Mouse (Mus musculus): ENCODE measurements around the gene Fign. TPM values are rescaled to one million over a fixed set of nuclear protein-coding genes. Genes with fewer than 3 reads are reported as not detected.

Gene Fign
- total RNA-seq (2017) = not detected in 2 replicates

DNA sequence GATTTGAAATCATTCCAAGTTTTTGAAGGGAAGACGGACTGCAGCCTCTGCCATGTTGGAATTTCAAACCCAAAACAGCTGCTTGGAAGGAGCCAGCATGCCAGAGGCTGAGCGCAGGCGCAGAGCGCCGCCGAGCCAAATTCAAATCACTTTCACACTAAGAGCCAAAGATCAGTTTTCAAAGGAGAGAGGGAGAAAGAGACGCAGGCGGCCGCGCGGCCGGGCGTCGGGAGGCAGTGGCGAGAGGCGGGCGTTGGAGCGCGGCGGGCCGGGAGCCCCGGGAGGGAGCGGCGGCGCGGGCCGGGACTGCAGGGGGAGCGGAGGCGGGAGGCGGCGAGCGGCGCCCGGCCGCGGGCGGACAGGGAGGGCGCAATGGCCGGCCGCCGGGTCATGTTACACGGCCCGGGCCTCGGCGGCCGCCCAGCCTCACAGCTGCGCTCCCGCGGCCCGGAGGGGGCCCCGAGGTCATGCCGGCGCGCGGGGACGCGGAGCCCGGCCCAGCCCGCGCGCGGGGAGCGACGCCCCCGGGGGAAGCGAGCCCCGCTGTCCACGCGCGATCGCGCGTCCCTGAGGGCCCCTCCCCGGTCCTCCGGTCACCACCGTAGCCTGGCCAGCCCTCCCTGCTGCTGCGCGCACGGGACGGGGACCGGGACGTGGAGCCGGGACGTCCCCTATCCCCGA, at the start of gene Fign:
Gene Fign (minus strand): TSS at position 102 of the 681 bp plus-strand sequence.
- ATAC-seq (replicated peaks in 1 of 2; ENCODE audit: insufficient read depth in 1 of 2, low FRiP score in 2 of 2, low TSS enrichment in 1 of 2, low read depth in 1 of 2, poor library complexity in 2 of 2, severe bottlenecking in 2 of 2) = peak; percentile 17 to 52; a peak in 3 of 4 replicates

DNA sequence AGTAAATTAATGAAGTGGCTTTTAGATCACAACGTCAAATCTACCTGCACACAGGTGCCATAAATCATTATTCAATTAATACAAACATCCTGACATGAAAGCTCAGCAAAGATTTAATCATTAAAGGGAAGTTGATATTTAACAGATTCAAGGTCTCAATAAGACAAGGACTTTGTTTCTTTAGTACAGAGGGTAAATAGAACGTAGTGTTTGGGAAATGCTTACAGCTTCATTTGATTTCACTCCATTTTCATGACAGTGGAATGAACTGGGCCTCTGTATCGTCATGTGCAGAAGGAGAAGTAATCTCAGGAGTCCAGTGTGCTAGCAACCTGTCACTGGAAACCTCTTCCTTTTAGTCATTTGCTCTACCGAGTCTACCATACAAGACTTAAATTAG, 35.8 kb upstream of the Fign start:
- no peak for ATAC-seq (replicated peaks in 1 of 2; ENCODE audit: insufficient read depth in 1 of 2, low FRiP score in 2 of 2, low TSS enrichment in 1 of 2, low read depth in 1 of 2, poor library complexity in 2 of 2, severe bottlenecking in 2 of 2)

DNA sequence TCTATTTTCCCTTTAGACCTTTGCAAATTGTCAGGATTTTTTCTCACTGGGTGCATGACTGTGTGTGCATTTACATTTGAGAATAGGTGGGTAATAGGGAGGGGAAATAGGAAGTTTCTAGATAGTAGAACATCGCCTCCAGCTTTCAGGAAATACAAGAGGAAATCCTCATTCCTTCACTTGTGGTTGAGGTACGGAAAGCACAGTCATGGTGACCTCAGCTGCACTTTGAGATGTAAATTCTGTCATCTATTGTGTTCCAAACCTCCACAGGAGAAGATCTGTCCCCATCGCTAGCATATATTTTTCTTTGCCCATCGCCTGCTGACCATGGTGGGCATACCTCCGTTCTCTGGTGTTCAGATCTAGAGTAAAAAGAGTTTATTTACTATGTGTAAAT, 22.7 kb upstream of the Fign start:
- peak; percentile 76 to 86 for ATAC-seq (replicated peaks in 1 of 2; ENCODE audit: insufficient read depth in 1 of 2, low FRiP score in 2 of 2, low TSS enrichment in 1 of 2, low read depth in 1 of 2, poor library complexity in 2 of 2, severe bottlenecking in 2 of 2)

DNA sequence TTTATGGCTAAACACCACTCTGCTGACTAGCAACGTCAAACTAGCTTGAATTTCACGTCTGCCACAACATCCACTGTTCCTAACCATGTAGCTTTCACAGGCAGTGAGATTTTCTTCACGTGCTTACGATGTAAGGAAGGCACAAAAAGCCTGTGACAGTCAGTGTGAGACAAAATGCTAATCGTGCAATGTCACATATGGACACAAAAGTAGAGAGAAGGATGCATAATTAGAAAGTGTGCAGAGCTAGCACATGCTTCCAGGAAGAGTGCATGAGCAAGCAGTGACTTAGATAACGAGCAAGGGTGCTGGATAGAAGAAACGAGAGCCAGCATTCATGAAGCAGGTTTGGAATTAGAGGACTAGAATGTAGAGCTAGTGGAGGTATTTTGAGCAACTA, 18.8 kb upstream of the Fign start:
- ATAC-seq (replicated peaks in 1 of 2; ENCODE audit: insufficient read depth in 1 of 2, low FRiP score in 2 of 2, low TSS enrichment in 1 of 2, low read depth in 1 of 2, poor library complexity in 2 of 2, severe bottlenecking in 2 of 2) = no peak

DNA sequence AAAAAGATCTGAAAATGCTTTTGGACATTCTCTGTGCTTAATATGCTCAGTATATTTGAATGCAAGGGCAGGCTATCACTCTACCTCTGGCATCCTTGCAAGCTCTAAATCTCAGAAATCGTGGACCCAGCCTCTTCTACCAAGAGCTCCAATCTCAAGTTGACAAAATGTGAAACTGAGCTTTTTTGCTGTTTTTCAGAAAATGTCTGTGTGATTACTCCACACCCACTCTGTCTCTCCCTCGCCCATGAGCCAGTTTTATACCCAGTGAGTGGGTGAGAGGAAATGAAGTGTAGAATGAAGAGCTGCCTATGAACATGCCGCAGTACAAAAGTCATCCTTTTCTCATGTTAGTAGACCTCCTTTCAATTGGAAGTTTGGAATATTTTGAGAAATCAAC, 13.3 kb upstream of the Fign start:
- no peak for ATAC-seq (replicated peaks in 1 of 2; ENCODE audit: insufficient read depth in 1 of 2, low FRiP score in 2 of 2, low TSS enrichment in 1 of 2, low read depth in 1 of 2, poor library complexity in 2 of 2, severe bottlenecking in 2 of 2)

DNA sequence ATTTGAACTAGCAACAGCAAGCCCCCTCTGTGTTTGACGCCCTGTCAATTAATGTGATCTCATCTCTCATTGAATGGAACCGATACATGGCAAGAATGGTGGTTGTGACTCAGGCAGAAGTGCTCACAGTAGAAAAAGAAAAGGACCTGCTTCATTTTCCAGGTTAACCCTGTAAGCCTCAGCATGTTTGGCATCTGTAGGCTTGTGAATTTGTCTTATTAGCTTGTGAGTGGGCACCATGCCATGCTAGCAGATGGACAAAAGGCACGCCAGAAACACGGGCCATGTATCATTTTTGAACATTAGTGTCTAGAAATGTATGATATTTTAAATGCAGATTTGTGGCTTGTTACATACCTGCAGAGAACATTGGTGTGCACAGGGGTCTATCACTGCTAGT, 12.0 kb upstream of the Fign start:
- ATAC-seq (replicated peaks in 1 of 2; ENCODE audit: insufficient read depth in 1 of 2, low FRiP score in 2 of 2, low TSS enrichment in 1 of 2, low read depth in 1 of 2, poor library complexity in 2 of 2, severe bottlenecking in 2 of 2) = no peak

DNA sequence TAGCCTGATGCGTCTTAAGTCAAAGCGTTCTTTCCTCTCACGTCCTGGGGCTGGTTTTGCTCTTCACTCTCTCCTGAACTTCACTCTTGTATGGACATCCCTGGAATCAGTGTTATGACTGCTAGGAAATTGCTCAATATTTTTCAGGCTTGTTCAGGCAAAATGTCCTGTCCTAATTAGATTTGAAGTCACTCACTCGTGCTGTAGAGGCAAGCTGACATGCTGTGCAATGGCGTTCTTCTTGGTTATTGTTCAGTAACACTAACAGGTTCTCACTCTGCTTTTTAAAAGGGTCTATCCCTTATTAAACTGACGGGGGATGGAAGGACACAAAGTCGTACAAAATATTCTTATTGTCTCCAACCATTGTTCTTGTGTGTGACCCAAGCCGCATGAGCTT, 10.2 kb upstream of the Fign start:
- no peak for ATAC-seq (replicated peaks in 1 of 2; ENCODE audit: insufficient read depth in 1 of 2, low FRiP score in 2 of 2, low TSS enrichment in 1 of 2, low read depth in 1 of 2, poor library complexity in 2 of 2, severe bottlenecking in 2 of 2)

DNA sequence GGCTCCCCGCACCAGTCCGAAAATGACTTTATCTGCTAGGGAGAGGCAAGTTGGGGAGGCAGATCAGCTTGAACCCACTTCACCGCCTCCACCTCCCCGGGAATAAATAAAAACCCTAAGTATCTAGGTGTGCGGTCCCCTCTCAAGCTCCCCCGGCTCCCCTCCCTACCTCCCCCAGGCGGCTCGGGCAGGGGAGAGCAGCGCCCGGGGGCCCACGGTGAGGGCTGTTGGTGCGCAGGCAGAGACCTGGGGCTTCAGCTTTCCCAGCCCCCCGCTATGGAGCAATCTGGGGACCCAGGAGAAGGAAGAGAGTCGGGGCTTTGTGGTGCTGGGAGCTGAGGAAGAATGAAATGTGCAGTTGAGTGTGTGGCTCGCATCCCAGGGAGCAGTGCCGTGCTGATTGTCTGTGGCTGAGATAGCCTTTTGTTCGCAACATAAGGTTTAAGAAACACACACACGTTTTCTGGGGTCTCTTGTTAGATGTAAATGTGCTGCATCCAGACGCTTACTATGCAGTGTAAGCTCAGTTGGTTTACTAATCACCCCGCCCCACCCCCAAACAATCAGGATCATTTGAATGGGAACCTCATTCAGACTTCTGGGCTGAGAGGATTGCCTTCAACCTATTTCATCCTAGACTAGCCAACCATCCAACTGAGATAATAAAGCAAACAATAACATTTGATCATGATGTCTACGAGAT, 931 bp upstream of the Fign start:
- ATAC-seq (replicated peaks in 1 of 2; ENCODE audit: insufficient read depth in 1 of 2, low FRiP score in 2 of 2, low TSS enrichment in 1 of 2, low read depth in 1 of 2, poor library complexity in 2 of 2, severe bottlenecking in 2 of 2) = peak; percentile 38 to 44; a peak in 3 of 4 replicates

DNA sequence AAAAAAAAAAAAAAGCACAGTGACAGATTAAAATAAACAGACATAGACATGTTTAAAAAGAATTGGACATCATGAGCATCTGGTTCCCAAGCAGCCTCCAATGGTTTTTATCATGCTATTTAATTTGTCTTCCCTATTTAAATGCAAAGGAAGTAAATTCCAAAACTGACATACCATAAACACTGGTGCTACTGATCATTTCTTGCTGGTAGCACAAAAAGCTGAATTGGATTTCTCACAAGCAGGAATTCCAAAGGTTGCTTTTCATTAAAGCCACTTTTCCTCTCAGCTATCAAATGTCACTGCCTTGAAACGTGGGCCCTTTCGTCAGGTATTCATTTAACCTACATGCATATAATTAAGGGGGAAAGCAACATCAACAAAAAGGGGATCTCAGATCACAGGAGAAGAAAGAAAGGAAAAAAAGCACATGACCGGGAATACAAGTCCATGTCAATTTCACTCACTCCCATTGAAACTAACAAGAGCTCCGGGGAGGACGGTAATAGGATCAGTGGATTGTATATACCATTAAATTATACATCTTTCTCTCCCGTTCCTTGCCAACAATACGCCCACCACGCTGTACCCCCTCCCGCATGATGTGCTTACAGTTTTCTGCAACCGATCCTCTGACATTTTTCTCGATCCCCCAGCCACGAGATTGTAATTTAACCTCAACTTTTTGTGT, 972 bp downstream of the Fign start:
- ATAC-seq (replicated peaks in 1 of 2; ENCODE audit: insufficient read depth in 1 of 2, low FRiP score in 2 of 2, low TSS enrichment in 1 of 2, low read depth in 1 of 2, poor library complexity in 2 of 2, severe bottlenecking in 2 of 2) = no peak

DNA sequence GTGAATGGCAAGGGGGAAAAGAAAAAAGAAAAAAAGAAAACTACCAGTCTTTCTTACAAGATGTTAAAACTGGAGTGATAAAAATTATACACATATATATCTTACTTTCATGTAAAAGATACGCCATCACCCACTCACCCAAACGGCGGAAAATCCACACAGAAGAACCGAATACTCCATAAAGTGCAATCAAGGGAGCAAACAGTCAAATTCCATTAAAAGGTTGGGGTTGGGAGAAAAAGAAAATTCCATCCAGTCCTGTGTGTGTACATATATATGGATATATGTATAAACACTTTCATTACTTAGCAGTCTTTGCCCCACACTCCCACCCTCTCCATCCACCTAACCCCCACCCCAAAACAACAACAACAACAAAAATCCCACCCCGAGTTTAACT, 1.7 kb downstream of the Fign start:
- no peak for ATAC-seq (replicated peaks in 1 of 2; ENCODE audit: insufficient read depth in 1 of 2, low FRiP score in 2 of 2, low TSS enrichment in 1 of 2, low read depth in 1 of 2, poor library complexity in 2 of 2, severe bottlenecking in 2 of 2)

DNA sequence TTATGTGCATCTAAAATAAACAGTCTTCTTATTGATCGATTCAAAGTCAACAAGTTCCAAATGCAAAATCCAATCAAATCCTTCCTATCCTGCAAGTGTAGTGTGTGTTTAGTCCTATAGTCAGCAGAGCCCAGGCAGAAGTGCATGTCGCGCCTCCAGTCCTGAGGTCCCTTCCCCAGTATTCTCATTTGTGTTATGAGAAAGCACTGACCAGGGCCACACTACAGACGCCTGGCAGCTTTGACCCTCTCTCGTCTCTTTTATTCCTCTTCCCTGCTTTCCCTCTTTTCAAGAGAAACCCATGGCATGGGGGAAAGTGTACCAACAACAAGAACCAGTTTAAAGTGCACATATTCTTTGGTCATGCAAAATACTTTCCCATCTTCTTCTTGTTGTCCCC, 2.3 kb downstream of the Fign start:
- no peak for ATAC-seq (replicated peaks in 1 of 2; ENCODE audit: insufficient read depth in 1 of 2, low FRiP score in 2 of 2, low TSS enrichment in 1 of 2, low read depth in 1 of 2, poor library complexity in 2 of 2, severe bottlenecking in 2 of 2)

DNA sequence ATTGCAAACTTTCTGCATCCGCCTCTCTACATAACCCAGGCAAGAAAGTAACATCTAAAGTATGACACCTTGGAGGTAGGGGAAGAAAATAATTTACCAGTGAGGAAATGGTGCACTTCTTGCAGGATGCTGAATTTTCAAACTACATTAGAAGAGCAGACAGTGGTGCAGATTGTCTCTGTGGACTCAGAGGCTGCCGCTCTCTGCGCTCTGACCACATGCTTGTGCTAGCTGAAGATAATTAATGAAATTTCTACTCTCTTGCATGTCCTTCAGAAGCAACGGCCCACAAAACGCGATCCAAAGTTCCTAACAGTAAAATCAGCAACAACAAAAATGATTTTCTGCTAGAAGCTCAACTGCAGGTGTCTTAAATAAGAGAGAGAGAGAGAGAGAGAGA, 4.8 kb downstream of the Fign start:
- no peak for ATAC-seq (replicated peaks in 1 of 2; ENCODE audit: insufficient read depth in 1 of 2, low FRiP score in 2 of 2, low TSS enrichment in 1 of 2, low read depth in 1 of 2, poor library complexity in 2 of 2, severe bottlenecking in 2 of 2)

DNA sequence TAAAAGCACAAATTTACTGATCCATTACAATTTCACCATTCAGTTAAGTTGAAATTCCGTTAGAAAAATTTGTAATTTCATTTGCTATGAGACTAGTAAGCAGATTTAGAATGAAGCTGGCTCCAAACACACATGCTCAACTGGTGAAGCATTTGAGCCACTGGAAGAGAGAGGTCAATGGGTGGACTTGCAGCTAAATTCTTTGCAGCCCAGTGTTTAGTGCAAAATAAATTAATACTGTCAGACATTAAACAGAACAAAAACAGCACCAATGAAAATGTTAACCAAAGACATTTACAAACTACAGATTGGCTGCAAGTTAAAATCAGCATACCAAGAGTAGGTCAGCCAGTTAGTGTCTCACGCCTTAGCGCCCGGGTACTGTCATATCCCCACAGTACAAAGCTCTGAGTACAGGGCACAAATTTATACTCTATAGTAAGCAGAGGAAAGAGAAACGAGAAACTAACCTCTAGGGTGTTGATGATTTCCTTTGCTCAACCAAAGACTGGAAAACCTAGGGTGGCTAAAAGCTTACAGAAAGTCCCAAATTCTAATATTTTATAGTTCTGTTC, 13.9 kb downstream of the Fign start:
- no peak for ATAC-seq (replicated peaks in 1 of 2; ENCODE audit: insufficient read depth in 1 of 2, low FRiP score in 2 of 2, low TSS enrichment in 1 of 2, low read depth in 1 of 2, poor library complexity in 2 of 2, severe bottlenecking in 2 of 2)

DNA sequence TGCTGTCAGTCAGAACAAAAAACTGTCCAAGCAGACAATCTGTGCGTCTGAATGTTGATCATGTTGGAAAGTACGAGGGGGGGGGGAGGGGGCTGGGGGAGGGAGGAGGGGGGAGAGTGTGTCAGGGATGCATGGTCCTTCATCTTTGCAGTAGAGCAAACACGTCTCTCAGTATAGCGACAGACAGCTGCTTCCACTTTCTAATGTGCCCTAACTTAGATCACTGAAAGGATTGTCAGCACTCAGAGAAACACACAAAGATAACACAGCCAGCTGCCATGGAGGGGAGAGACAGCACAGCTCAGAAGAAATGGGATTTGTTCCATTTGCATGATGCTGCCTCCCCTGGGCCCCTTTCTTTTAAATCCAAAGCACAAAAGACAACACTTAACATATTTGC, 18.1 kb downstream of the Fign start:
- ATAC-seq (replicated peaks in 1 of 2; ENCODE audit: insufficient read depth in 1 of 2, low FRiP score in 2 of 2, low TSS enrichment in 1 of 2, low read depth in 1 of 2, poor library complexity in 2 of 2, severe bottlenecking in 2 of 2) = no peak

DNA sequence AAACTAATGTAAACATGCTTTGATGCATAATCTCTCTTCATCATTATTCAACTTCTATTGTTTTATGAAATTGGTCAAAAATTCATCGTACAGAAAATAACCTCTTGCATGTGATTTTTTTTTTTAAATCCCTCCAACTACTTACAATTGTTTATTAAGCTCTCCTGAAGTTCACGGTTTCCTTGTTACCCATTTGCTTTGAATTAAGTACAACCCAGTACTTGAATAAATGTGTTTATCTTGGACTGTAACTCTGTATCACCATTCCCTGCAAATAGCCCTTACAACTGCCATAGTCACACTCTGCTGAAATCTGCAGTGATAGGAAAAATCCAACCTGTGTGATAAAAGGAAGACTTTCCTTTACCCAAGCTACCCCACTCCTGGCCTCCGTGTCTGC, 19.3 kb downstream of the Fign start:
- ATAC-seq (replicated peaks in 1 of 2; ENCODE audit: insufficient read depth in 1 of 2, low FRiP score in 2 of 2, low TSS enrichment in 1 of 2, low read depth in 1 of 2, poor library complexity in 2 of 2, severe bottlenecking in 2 of 2) = no peak

DNA sequence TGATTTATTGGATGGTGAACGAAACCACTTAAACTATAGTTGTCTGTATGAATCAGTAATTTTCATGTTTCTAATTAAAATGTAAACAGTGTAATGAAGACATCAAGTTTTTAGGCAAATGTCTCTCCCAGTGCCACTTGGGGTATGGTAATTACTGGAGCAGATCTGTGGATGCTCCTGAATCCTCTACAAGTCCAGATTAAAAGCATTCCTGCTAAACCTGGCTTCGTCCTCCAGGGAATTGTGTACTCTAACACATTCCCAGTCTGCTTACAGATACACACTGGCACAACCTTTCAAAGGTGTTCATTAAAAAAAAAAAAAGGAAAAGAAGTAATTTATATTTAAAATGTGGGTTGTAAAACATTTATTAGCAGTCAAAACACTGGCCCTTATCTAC, 20.0 kb downstream of the Fign start:
- no peak for ATAC-seq (replicated peaks in 1 of 2; ENCODE audit: insufficient read depth in 1 of 2, low FRiP score in 2 of 2, low TSS enrichment in 1 of 2, low read depth in 1 of 2, poor library complexity in 2 of 2, severe bottlenecking in 2 of 2)

DNA sequence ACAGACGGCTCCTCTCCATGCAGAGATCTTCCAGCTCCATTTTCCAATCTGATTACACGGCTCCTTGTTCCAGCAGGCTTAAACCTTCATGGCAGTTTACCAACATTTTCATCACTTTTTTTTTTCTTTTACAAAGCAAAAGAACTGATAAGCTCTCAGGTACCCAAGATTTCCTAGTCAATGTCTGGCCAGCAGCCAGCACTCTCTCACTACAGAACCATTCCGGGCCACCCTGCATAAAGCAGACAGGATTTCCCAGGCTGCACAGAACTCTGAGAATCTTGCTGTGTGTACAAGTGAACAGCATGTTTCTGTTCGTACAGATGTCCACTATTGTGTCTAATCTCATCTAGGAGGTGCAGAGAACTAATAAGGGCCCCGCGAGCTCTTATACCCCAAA, 22.0 kb downstream of the Fign start:
- ATAC-seq (replicated peaks in 1 of 2; ENCODE audit: insufficient read depth in 1 of 2, low FRiP score in 2 of 2, low TSS enrichment in 1 of 2, low read depth in 1 of 2, poor library complexity in 2 of 2, severe bottlenecking in 2 of 2) = no peak
